Mouse (Mus musculus): ENCODE measurements around the gene Lbx1. TPM values are rescaled to one million over a fixed set of nuclear protein-coding genes. Genes with fewer than 3 reads are reported as not detected.

Lbx1 gene
- polyA plus RNA-seq, 1 experiment from 2014 or later = 0.49 TPM

DNA sequence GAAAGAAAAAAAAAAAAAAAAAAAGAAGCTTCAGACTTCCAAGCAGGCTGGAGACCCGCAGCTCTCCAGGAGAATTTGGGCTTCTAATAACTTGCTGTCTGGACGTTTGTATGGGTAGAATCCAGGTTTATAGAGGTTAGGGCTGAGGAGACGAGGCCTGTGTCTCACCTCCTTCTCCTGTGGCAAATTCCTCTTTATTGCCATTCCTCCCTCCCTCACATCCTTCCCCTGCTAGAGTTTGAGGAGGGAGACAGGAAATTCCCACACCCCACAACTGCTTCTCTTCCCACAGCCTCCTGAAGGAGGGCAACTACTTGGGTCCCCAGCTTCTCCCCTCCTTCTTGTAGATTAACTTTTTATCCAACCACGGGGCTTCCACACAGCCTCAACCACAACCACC, 20.2 kb downstream of the Lbx1 start:
- no peak overlapping the region for H3K4me2 ChIP-seq (ENCODE audit: low read length)
- H3K9ac ChIP-seq (replicated peaks; ENCODE audit: low read length) = no peak overlapping the region
- no peaks in the 10 kb centered on the region for H3K4me1 ChIP-seq (ENCODE audit: control insufficient read depth, insufficient read depth, low read length)
- H3K27ac ChIP-seq (replicated peaks; ENCODE audit: low read depth, low read length) = no peak overlapping the region
- 75% methylated on average over 4 of the region's 4 CpGs for WGBS
- H3K36me3 ChIP-seq (ENCODE audit: control insufficient read depth, insufficient read depth, low read length) = no peaks in the 10 kb centered on the region
- peaks cover 13% of the 10 kb centered on the region for H3K27me3 ChIP-seq (ENCODE audit: control insufficient read depth, insufficient read depth, low read length)
- no peak for DNase-seq
- no peak overlapping the region for H3K4me3 ChIP-seq (replicated peaks; ENCODE audit: low read depth, low read length)
- H3K9me3 ChIP-seq (ENCODE audit: control insufficient read depth, low read length) = no peaks in the 10 kb centered on the region
- ATAC-seq (ENCODE audit: low FRiP score, low TSS enrichment) = no peak

DNA sequence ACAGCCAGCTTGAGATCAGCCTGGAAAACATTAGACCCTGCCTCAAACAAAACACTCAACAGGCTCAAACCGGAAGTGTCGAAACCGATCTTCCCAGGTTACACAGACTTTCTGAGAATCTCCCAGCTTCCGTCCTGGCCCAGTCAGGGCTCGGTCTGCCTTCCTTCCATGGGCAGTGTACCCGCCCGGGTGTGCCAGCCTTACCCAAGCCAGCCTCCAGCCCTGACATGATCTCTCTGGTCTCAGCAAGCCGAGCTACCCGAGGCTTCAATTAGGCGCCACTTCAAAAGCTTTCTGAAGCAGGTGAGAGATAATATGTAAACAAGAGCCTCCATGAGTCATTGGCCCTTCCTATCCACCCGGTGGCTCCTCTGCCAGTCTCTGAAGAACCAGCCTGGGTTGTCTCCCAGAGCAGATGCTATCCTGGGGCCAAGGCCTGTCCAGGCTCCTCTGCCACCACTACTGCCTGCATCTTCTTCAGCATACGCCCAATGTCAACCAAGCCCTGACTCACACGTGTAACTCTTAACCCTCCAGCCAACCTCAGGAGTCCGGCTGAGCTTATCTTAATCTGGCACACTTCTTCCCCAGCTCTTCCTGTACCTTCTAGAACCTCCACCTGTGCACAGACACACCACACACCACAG, 25.7 kb downstream of the Lbx1 start:
- Histone ChIP-seq H3K4me2 (ENCODE audit: low read length) (no peak overlapping the region), H3K27me3 (ENCODE audit: control insufficient read depth, insufficient read depth, low read length) (peaks cover 12% of the 10 kb centered on the region; the same call in 1 of the 2 replicates), H3K9ac (replicated peaks; ENCODE audit: low read length) (no peak overlapping the region), H3K27ac (replicated peaks; ENCODE audit: low read depth, low read length) (no peak overlapping the region), H3K4me3 (replicated peaks; ENCODE audit: low read depth, low read length) (no peak overlapping the region), H3K9me3 (ENCODE audit: control insufficient read depth, low read length) (no peaks in the 10 kb centered on the region), H3K36me3 (ENCODE audit: control insufficient read depth, insufficient read depth, low read length) (no peaks in the 10 kb centered on the region), H3K4me1 (ENCODE audit: control insufficient read depth, insufficient read depth, low read length) (no peaks in the 10 kb centered on the region)
- no peak for DNase-seq
- no peak for ATAC-seq (ENCODE audit: low FRiP score, low TSS enrichment)
- 86% methylated on average over 14 of the region's 14 CpGs for WGBS

DNA sequence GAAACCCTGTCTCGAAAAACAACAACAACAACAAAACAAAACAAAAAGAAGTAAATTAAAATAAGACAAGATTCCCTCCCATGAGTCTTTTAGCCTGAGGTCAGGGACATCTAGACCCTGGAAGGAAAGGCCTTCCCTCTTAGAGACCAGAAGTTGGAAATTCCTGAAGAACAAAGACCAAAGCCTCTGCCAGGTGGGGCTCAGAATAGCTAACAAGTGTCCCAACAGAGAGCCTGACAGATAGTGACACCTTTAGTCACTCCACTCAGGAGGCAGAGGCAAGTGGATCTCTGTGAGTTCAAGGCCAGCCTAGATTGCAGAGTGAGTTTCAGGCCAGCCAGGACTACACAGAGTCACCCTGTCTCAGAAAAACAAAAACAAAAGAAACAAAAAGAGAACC, 26.4 kb downstream of the Lbx1 start:
- no peak overlapping the region for H3K27ac ChIP-seq (replicated peaks; ENCODE audit: low read depth, low read length)

GRCm38 (mm10) chr19:45208438-45209060, 27.1 kb downstream of the Lbx1 start:
- Histone ChIP-seq H3K4me1 (ENCODE audit: control insufficient read depth, insufficient read depth, low read length) (no peaks in the 10 kb centered on the region), H3K9ac (replicated peaks; ENCODE audit: low read length) (no peak overlapping the region), H3K4me3 (replicated peaks; ENCODE audit: low read depth, low read length) (no peak overlapping the region), H3K36me3 (ENCODE audit: control insufficient read depth, insufficient read depth, low read length) (no peaks in the 10 kb centered on the region), H3K27me3 (ENCODE audit: control insufficient read depth, insufficient read depth, low read length) (peaks cover 12% of the 10 kb centered on the region; the same call in 1 of the 2 replicates), H3K27ac (replicated peaks; ENCODE audit: low read depth, low read length) (no peak overlapping the region), H3K4me2 (ENCODE audit: low read length) (no peak overlapping the region), H3K9me3 (ENCODE audit: control insufficient read depth, low read length) (no peaks in the 10 kb centered on the region)
- no peak for DNase-seq
- WGBS = 23% methylated on average over 22 of the region's 22 CpGs
- ATAC-seq (ENCODE audit: low FRiP score, low TSS enrichment) = no peak

More for the DNA sequence above, 26.4 kb downstream of the Lbx1 start:
- ATAC-seq (ENCODE audit: low FRiP score, low TSS enrichment) (no peak), DNase-seq (no peak)
- Histone ChIP-seq H3K4me2 (ENCODE audit: low read length) (no peak overlapping the region), H3K4me3 (replicated peaks; ENCODE audit: low read depth, low read length) (no peak overlapping the region), H3K27me3 (ENCODE audit: control insufficient read depth, insufficient read depth, low read length) (peaks cover 12% of the 10 kb centered on the region; the same call in 1 of the 2 replicates), H3K36me3 (ENCODE audit: control insufficient read depth, insufficient read depth, low read length) (no peaks in the 10 kb centered on the region), H3K9ac (replicated peaks; ENCODE audit: low read length) (no peak overlapping the region), H3K4me1 (ENCODE audit: control insufficient read depth, insufficient read depth, low read length) (no peaks in the 10 kb centered on the region), H3K9me3 (ENCODE audit: control insufficient read depth, low read length) (no peaks in the 10 kb centered on the region)
- 75% methylated on average over 1 of the region's 1 CpGs for WGBS

DNA sequence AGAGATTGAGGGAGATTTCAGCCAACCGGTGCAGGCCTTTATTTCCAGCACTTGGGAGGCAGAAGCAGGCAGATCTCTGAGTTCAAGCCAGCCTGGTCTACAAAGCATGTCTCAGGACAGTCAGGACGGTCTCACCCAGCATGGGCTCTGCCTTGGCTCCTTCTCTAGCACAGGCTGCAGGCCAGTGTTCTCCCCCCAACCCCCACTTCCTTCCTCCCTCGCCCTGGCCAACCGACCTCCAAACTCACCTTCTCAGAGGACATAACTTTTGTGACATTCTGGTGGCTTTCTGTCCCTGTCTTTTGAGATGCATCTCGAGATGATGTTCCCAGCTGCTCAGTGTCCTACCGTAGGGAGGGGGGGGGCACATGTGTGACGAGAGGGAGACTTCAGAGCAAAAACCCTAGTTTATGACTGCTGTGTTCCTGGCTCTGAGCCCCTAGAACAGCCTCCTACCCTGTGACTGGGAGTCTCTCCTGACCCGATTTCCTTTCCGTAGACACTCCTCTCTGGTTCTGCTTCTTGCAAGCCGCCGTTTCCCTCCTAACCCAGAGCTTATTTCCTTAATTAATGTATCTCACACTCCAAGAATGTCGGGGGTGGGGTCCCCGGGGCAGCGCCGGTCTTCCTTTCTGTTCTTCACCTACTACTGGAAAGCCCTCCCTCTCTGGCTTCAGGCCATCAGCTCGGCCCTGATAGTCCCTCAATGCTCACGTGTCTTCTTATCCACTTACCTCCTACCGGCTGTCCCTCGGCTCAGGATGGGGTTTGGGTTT, 27.8 kb downstream of the Lbx1 start:
- Histone ChIP-seq H3K4me1 (ENCODE audit: control insufficient read depth, insufficient read depth, low read length) (no peaks in the 10 kb centered on the region), H3K9me3 (ENCODE audit: control insufficient read depth, low read length) (no peaks in the 10 kb centered on the region), H3K9ac (replicated peaks; ENCODE audit: low read length) (no peak overlapping the region), H3K27me3 (ENCODE audit: control insufficient read depth, insufficient read depth, low read length) (peaks cover 12% of the 10 kb centered on the region; the same call in 1 of the 2 replicates), H3K4me3 (replicated peaks; ENCODE audit: low read depth, low read length) (no peak overlapping the region), H3K4me2 (ENCODE audit: low read length) (no peak overlapping the region), H3K27ac (replicated peaks; ENCODE audit: low read depth, low read length) (no peak overlapping the region), H3K36me3 (ENCODE audit: control insufficient read depth, insufficient read depth, low read length) (no peaks in the 10 kb centered on the region)
- WGBS = 48% methylated on average over 19 of the region's 19 CpGs
- DNase-seq (no peak), ATAC-seq (ENCODE audit: low FRiP score, low TSS enrichment) (no peak)

- H3K27me3 ChIP-seq (ENCODE audit: control insufficient read depth, insufficient read depth, low read length) = peaks cover 12% of the 10 kb centered on the region; the same call in 1 of the 2 replicates
- H3K4me3 ChIP-seq (replicated peaks; ENCODE audit: low read depth, low read length) = no peak overlapping the region
- H3K4me2 ChIP-seq (ENCODE audit: low read length) = no peak overlapping the region
- H3K27ac ChIP-seq (replicated peaks; ENCODE audit: low read depth, low read length) = no peak overlapping the region
- ATAC-seq (ENCODE audit: low FRiP score, low TSS enrichment) (no peak), DNase-seq (no peak)
- H3K36me3 ChIP-seq (ENCODE audit: control insufficient read depth, insufficient read depth, low read length) = no peaks in the 10 kb centered on the region
- no peaks in the 10 kb centered on the region for H3K9me3 ChIP-seq (ENCODE audit: control insufficient read depth, low read length)
- H3K4me1 ChIP-seq (ENCODE audit: control insufficient read depth, insufficient read depth, low read length) = no peaks in the 10 kb centered on the region
- WGBS = 93% methylated on average over 15 of the region's 15 CpGs
- H3K9ac ChIP-seq (replicated peaks; ENCODE audit: low read length) = no peak overlapping the region
These were observed 28.5 kb downstream of the Lbx1 start for GRCm38 (mm10) chr19:45207153-45207552.

GRCm38 (mm10) chr19:45205311-45206105, 30.1 kb downstream of the Lbx1 start:
- Histone ChIP-seq H3K4me2 (ENCODE audit: low read length) (no peak overlapping the region), H3K9me3 (ENCODE audit: control insufficient read depth, low read length) (no peaks in the 10 kb centered on the region), H3K27ac (replicated peaks; ENCODE audit: low read depth, low read length) (no peak overlapping the region), H3K27me3 (ENCODE audit: control insufficient read depth, insufficient read depth, low read length) (peaks cover 12% of the 10 kb centered on the region; the same call in 1 of the 2 replicates), H3K36me3 (ENCODE audit: control insufficient read depth, insufficient read depth, low read length) (no peaks in the 10 kb centered on the region), H3K4me1 (ENCODE audit: control insufficient read depth, insufficient read depth, low read length) (no peaks in the 10 kb centered on the region), H3K4me3 (replicated peaks; ENCODE audit: low read depth, low read length) (no peak overlapping the region), H3K9ac (replicated peaks; ENCODE audit: low read length) (no peak overlapping the region)
- ATAC-seq (ENCODE audit: low FRiP score, low TSS enrichment) (no peak), DNase-seq (no peak)
- WGBS = 80% methylated on average over 3 of the region's 3 CpGs

DNA sequence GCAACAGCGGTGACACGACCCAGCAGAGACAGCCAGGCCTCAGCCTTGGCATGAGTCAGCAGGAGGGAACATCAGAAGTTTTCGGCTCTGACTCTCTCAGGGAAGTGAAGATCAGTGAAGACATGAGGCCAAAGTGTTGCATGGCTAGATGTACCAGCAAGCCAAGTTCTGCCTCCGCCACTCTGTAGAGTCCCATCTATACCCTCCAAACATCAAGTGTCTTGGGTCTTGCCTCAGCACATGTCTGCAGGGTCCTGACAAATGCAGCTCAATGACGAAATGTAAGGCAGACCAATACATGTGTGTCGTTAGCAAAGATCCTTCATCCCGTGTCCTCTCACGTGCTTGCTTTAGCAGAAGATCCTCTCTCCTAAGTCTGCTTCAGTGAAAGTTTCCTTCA, 38.6 kb downstream of the Lbx1 start:
- Histone ChIP-seq H3K4me2 (ENCODE audit: low read length) (no peak overlapping the region), H3K9ac (replicated peaks; ENCODE audit: low read length) (no peak overlapping the region), H3K36me3 (ENCODE audit: control insufficient read depth, insufficient read depth, low read length) (no peaks in the 10 kb centered on the region), H3K27ac (replicated peaks; ENCODE audit: low read depth, low read length) (no peak overlapping the region), H3K4me1 (ENCODE audit: control insufficient read depth, insufficient read depth, low read length) (no peaks in the 10 kb centered on the region), H3K27me3 (ENCODE audit: control insufficient read depth, insufficient read depth, low read length) (no peaks in the 10 kb centered on the region), H3K4me3 (replicated peaks; ENCODE audit: low read depth, low read length) (no peak overlapping the region), H3K9me3 (ENCODE audit: control insufficient read depth, low read length) (no peaks in the 10 kb centered on the region)
- 90% methylated on average over 8 of the region's 8 CpGs for WGBS
- ATAC-seq (ENCODE audit: low FRiP score, low TSS enrichment) = no peak
- DNase-seq = no peak

All from midbrain, embryonic 14.5 days (tissue).